Mouse (Mus musculus) frontal cortex, postnatal 25 days (tissue): ENCODE measurements around the gene Max.

Experiments
- DNase-seq, 2 experiments: peaks; one replicate each; pipeline ENCODE4 v3.0.0; 2022; ENCODE audit warnings: low spot score in 2 of 2

The Max gene

DNA sequence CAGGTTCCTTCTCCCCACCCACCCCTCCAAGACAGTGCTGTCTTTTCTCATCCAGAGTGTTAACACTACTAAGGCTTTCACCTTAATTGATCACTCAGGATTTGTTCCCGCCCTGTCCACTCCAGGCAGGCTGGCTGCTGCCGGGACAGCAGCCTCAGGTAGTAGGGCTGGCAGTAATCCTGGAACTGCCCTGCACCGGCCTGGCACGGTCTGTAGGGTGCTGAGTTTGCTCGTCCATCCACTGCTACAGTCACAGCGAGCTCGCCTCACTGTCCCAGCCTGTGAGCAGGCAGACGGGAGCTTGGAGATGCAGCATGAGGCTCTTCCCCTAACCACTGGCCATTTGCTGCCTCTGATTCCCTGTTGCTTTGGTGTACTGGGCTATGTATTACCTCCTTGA is 41.0 kb downstream of the Max start:
- DNase-seq = no peak

DNA sequence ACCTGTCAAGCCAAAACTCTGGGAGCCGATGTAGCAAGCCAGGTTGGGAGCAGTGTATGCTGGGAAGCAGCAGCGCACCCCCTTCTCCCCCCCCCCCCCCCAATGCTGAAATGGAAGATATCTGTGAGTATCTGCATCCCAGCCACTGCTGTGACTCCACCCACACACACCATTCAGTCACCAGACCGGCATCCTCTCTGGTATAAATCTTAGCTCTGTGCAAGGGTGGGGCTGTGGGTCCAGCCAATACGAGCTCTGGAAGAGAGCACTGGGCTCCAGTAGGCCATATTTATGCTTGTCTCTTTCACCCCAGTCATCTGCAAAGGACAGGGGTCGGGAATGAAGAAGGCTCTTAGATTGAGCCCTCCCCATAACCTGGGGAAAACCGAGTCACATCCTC is 41.6 kb downstream of the Max start:
- DNase-seq = no peak

DNA sequence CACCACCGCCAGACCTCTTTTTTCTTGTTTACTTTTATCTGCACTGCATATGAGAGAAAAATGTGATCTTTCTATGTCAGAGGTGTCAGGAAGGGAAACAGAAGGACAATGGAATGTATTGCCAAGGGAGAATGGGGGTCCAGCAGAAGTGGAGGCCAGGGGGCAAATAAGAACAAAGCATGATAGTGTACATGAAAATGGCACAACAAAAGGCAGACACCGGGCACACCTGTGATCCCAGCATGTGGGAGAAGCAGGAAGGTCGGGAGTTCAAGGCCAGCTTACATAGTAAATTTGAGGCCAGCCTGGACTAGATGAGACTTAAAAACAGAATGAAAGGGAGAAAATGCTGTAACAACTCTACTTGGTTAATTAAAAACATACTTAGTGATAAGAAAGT is 43.1 kb downstream of the Max start:
- no peak for DNase-seq

DNA sequence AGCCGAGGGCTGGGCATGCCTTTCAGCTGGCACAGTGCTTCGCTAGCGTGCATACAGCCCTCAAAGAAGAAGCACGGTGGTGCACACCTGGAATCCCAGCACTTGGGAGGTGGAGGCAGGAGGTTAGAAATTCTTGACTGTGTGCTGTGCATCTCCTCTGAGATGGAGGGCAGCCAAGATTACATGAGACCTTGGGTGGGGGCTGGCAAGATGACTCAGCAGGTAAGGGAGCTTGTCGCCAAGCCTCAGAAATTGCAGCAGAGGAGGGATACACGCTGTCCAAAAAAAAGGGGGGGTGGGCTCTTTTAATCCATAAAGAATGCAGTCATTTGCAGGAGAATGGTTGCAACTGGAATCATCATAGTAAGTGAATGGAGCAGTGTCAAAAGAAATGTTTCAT is 43.9 kb downstream of the Max start:
- no peak for DNase-seq

DNA sequence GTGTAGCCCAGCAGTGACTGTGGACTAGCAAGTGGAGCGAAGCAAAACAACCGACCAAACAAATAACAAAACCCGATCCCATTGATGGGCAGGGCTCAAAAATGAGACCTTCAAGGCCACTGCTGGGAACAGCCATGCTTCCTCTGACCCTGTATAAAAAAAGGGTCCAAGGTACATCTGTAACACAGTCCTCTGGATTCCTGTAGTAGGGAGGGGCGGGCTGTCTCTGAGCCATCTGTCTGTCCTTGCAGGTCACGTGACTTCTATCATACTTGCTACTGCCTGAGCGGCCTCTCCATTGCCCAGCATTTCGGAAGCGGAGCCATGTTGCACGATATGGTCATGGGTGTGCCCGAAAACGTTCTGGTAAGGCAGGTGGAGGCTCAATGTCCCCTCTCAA is 45.8 kb downstream of the Max start:
- no peak for DNase-seq

DNA sequence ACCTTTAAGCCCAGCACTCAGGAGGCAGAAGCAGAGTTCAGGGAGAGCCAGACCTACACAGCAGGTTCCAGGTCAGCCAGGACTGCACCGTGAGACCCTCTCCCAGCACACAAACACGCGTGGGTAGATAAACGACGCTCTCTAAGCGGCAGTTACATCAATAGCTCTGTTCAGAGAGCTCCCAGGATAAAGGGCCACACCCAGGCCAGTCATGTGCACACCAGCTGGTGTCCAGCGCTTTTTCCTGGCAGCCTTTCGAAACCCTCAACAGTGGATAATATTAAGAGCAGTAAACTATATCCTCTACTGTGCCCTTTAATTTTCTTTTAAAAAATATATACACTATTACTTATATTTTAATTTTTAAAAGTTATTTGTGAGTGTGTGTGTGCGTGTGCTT is 49.8 kb downstream of the Max start:
- DNase-seq = no peak

DNA sequence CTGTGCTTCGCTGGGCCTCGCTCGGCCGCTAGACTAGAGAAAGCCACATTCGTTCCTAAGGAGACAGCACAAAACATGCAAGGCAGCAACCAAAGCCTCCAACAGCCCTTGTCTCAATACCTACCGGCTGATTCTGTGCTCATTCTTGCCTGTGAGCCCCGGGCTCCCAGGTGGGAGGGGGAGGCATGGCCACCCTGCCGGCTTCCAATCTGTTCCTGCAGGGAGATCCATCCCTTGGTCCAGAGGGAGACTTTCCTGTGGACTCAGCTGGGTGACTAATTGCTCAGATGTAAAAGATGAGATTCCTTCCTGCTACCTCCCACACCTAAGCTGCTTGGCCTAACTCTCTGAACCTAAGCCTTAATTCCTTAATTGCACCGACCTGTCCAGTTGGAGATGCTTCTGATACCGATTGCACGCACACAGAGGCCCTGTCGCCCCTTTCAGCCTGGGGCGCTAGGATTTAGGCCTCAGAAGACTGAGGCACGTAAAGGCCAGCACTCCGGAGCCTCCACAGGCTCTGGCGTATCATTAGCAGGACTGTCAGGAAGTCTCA is 50.8 kb downstream of the Max start:
- no peak for DNase-seq

DNA sequence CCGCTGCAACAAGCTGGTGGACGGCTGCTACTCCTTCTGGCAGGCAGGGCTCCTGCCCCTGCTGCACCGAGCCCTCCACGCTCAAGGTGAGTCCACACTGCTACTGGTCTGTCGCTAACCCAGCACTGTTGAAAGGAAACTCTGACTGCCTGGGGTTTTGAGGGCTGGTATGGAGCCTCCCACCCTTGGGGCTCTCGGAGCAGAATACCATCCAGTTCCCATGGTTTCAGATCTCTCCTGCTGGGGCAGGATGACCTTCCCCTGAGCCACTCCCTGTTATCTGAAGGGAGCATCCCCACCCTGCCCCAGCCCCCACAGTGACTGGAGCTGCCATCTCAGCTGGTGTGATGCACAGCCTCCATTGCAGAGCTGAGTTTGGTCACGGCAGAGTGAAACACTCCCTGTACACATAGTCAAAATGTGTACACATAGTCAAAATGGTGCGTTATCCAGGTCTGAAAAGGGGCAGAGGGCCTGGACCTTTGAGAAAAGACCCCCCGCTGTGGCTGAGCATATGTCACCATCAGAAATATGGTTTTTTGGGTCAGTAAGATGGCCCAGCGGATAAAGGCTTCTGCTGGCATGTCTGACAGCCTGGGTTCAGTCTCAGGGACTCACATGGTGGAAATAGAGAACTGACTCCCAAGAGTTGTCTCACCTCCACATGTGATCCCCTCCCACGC is 51.6 kb downstream of the Max start:
- no peak for DNase-seq

DNA sequence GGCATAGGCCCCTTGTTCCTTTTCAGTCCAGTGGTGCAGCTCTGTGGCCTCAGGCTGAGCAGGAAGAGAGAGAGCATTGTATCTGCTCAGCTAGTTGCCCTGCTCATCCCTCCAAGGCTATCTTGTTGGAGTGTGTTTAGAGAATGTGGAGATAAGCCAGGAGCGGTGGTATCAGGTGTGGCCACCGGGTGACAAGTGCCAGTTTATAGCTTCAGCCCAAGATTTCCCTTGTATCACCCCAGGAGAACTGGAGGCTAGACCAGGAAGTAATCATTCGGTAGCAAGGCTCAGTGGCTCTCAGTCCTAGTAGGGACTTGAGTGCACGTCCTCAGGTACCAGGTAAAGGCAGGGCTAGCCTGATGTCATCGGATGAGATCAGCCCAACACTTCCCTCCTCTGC is 52.8 kb downstream of the Max start:
- DNase-seq = no peak

DNA sequence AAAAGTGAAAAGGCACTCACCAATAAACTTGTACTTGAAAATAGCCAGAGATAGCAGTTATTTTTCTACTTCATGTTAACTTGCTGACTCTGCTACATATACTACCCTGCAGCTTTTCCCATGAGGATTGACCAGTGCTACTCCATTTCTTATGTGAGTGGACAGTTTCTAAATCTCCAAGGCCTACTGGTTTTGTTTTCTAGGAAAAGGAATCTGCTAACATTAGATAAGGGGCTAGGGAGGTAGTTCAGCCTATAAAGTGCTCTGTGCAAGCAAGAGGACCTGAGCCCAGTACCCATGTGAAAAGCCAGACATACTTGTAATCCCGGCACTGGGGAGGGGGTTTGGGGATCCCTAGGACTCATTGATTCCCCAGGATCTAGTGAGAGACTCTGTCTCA is 55.7 kb downstream of the Max start:
- no peak for DNase-seq

DNA sequence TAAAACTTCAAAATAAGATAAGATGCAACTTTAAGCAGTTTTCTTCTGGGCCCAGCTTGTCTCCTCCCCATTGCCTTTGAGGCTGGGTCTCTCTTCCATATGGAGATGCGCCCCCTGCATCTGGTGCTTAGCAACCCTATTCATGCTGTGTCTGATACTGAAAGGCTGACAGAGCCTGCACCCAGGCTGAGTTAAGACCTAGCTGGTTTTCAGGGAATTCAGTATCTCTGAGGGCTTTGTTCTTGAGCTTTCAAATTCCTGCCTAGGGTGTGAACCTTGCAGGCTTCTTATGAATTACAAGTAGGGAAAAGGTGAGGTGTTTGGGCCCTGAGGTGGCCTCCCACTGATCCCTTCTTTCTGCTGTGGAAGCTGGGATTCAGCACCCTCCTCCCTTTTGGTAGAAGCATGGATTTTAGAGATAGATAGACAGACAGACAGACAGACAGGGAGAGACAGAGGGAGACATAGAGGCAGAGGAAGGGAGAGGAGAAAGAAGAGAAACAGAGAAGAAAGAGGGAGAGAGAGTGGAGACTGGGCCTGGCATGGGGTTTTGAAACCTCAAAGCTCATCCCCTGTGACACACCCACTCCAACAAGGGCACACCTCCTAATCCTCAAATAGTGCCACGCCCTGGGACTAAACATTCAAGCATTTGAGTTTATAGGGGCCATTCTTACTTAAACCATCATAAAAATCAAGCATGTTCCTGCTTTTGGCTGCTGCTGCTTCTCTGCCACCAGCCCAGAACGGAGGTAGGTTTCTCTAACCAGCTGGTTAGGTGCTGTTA is 60.3 kb downstream of the Max start:
- DNase-seq = no peak

DNA sequence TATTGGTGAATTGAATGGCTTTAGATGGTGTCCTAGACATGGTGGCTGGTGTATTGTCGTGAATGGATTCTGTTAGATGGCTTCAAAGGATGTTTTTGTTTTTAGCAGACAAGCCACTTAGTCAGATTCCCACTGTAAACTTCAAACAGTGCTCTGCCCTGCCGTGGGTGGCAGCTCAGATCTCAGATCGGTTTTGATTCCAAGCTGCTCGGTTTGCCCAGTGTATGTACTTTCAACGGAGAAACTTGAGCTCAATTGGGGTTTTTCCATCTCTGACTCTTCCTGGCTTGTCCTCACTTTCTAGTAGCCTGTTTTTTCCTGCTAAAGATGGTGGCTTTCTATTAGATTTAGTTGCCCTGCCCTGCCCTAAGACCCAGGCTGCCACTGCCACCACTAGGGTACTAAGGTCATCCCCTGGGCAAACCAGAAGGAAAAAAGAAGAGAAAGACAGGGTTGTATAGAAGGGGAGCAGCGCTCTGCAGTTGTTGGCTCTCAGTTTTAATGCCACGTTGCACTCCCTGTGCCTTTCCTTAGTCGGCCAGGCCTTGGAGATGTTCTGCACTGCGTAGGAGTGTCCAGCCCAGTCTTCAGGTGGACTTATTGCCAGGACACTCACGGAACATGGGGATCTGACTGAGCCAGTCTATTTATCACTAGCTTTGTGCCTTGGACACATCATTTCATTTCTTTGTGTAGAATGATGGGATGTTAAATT is 62.6 kb downstream of the Max start:
- DNase-seq = no peak

DNA sequence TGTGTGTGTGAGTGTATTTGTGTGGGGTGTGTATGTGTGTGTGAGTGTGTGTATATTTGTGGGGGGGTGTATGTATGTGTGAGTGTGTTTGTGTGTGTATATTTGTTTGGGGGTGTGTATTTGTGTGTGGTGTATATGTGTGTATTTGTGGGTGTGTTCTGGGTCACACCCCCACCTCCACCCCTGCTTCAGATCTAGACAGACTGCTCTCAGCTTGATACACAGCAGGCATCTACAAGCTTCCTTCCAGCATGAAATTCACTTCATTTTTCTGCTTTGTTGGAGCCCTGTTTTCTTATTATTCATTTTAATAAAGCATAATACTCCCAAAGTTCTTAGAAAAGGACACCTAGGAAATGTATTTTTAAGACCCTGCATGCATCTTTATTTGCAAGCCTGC is 63.9 kb downstream of the Max start:
- no peak for DNase-seq

DNA sequence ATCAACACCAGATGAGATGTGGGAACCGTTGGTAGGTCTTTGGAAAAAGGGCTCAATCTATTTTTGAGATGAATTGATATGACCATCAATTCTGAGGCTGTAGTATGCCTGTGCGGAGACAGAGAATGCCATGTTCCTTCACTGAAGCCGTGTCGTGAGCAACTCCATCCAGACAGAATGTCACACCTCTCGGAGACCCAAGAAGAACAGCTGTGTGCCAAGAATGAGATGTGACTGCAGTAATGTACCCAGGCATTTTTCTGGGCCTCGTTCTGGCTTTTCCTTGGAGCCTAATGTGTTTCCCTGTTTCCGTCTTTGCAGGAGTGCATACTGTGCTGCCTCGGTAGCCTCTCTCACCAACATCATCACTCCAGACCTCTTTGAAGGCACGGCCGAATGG is 65.0 kb downstream of the Max start:
- DNase-seq = no peak

DNA sequence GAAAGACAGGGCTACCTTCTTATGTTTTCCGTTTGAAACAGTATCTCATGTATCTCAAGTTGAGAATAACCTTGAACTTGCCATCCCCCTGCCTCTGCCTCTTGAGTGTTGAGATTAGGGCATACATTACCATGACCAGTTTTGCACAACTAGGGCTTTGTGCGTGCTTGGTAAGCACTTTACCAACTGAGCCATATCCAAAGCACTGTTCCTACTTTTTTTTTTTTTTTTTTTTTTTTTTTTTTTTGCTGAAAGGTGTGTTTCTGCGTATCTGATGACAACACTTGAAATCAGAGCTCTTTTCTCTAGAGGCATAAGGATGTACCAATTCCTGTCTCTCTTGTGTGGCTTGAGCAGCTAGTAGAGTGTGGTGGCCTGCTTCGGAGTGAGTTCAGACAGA is 65.4 kb downstream of the Max start:
- no peak for DNase-seq

DNA sequence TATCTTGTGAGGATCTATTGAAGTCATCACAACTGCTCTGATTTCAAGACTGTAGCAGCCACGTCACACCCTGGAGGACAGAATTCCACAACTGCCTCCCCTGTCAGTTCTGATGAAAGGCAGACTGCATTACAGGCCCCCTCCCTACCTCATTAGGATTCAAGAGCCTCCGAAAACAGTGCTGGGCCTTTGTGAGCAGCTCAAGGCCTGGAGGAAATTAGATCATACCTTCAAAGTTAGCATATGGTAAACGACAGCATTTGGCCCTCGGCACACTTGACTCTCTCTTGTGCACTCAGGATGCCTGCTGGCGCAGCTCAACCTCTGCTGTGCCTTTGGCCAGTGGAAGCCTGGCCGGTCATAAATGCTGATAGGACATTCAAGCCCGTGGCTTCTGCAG is 66.2 kb downstream of the Max start:
- DNase-seq = no peak

DNA sequence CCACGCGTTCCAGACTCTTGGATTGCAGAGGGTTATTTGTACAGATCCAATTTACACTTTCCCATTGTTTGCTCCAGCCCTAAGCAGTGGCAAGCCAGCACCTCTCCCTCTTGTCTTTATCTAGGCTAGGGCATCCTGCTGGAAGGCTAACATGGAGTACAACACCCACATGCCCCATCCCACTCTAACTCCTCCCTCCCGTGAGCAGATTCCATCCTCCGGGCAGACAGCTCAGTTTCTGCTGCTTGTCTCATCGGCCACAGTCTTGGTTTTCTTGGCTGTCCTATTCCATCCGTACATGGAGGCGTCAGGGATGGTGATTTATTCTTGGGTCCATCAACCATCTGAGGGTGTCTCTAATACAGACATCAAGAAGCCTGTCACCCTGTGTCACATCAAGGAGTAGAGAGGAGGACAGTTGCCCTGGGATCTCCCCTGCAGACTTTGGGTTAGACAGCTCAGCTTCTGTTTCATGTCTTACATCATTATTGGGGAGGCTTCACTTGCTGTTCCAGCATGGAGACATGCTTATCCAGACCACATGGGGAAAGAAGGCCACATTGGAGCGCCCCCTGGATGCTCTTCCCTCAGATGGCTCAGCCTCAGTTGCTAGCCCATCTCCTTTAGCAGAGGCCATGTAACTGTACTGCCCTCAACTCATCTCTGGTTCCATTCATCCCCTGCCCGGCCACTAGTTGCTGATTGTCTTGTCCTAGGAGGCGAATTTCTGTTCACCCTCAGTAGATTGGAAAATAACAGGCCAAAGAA is 67.0 kb downstream of the Max start:
- no peak for DNase-seq

DNA sequence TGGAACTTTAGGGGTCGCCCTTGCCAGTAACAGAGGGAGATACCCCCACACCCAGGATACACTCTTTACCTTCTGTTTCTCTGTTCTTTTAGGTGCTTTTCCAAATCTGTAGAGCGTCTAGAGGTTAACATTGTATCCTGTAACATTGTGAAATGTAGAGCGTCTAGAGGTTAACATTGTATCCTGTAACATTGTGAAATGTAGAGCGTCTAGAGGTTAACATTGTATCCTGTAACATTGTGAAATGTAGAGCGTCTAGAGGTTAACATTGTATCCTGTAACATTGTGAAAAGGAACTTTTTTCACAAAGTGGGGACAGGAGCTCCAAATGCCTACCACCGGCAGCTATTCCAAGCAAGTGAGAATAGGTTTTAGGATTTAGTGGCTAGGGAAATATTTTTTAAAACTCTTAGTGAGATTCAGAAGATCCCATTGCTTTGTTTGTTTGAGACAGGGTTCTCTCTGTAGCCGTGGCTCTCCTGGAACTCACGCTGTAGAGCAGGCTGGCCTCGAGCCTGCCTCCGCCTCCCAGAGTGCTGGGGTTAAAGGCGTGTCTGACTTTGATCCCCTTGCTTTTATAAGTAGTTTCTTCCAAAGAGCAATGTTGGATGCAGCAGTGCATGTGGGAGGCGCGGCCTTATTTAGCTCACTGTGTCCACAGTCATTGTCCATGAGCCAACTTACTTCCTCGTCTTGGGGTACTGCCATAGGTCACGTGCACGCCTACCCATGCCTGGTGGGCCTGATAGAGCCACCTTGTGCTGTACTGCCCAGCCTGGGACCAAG is 68.9 kb downstream of the Max start:
- DNase-seq = no peak

DNA sequence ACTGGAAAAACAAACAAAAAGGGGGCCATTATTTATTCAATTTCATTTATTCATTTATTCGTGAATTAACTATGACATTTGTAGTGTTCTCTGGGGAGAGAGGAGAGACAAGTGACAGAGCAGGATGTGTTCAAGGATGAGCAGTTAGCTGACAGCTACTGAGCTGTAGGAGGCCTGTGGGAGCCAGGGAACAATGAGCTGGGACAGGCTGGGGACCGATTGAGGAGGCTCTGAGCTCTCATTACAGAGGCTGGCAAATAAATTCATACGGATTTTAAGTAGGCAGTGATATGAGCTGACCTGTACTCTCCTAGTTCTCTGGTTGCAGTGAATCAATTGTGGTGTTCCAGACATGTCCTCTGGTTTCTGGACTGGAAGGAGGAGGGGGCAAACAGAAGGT is 70.8 kb downstream of the Max start:
- no peak for DNase-seq

DNA sequence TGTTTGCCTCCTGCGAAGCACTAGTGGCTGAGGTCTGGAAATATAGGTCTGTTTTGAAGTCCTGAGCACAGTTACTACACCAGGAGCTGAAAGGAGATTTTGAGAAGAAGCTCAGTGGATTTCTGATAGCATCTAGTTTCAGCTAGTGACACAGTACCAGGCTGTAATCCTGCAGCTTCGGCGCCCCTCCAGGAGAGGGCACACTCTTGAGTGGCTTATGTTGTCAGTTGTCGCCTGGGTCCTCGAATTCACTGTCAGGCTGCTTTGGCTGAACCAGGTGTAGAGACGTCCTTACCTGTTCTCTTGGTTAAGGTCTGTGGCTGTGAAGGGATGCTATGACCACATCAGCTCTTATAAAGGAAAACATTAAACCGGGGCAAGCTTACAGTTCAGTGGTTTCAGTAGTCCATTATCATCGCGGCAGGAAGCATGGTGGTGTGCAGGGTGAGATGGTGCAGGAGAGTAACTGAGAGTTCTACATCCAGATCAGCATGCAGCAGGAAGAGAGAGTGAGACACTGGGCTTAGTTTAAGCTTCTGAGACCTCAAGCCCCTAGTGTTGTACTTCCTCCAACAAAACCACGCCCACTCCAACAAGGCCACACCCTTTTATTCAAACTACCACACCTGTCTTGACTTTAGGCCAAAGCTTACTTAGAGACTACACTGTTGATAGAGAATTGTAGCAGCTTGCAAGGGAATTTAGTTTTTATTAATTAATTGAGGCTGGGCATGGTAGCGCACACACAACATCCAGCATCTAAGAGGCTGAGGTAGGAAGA is 72.4 kb downstream of the Max start:
- DNase-seq = no peak
